Mouse (Mus musculus) ovary, adult 2 months (tissue): ENCODE measurements around the gene Olfr651. TPM values are rescaled to one million over a fixed set of nuclear protein-coding genes. Genes with fewer than 3 reads are reported as not detected.

ENCODE experiments used
- polyA plus RNA-seq: library from polyadenylated mRNA; depleted of rRNA; stranded (reverse); fragments of >200 nt; gene quantifications from 2 replicates; pipeline ENCODE4 v1.2.3, GENCODE M21; 2012; rRNA removed

Gene Olfr651
- polyA plus RNA-seq, result not detected in 2 replicates

GRCm38 (mm10) chr7:104549833-104550232 lies at the start of gene Olfr651:
TSS of gene Olfr651 (plus strand) at chr7:104550133.

GRCm38 (mm10) chr7:104507421-104508065 lies 42.4 kb upstream of the Olfr651 start, which contains the start of gene Trim30d:
TSS of gene Trim30d (minus strand) at chr7:104507849.

DNA sequence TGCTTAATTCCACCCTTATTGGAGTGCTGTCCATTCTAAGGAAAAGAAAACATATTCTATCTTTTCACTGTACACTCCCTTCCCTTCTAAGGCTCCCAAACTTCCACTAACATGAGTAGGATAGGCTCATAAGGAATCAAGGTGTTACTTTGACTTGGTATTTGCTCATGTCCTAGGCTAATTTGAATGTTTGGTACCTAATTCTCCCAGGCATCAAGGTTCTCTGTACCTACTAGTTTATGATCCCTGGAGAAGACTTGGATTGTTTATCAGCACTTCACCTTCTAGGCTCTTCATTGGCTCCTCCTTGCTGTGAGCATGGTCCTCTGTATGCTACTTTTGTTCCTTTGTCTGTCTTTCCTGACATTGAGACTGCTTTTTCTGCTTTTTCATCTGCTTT lies 10.7 kb downstream of the Olfr651 start, which contains the start of gene Olfr652:
Gene Olfr652, plus strand, starts transcription at position 301 of the 400 bp plus-strand sequence.

GRCm38 (mm10) chr7:104577014-104577413 lies 27.1 kb downstream of the Olfr651 start, which contains the start of gene Olfr653:
TSS of gene Olfr653 (plus strand) at chr7:104577314.

GRCm38 (mm10) chr7:104586725-104587124 lies 36.8 kb downstream of the Olfr651 start, which contains the start of gene Olfr654:
TSS of gene Olfr654 (plus strand) at chr7:104587025.

DNA sequence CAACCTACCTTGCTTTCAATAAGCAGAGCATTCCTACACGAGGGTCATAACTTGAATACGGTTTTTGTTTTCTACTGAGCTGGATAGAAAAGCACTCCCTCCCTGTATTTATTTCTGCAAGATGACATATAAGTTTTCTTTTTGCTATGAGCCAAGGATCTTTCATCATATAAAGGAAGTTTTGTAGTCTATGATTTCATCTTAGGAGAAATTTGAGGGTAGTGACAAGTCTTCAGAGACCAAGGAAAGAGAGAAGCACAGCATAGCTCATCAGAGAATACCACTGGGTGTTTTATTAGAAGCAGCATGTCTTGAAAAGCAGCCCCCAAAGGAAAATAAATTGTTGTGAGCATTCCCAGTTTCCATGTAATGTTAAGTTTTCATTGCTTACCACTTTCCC lies 51.7 kb downstream of the Olfr651 start, which contains the start of gene Olfr655:
Gene Olfr655, minus strand, starts transcription at position 101 of the 400 bp plus-strand sequence.

Other genes starting within 250 kb of the Olfr651 start
- gene Trim12a, start 234.7 kb upstream of the Olfr651 start, polyA plus RNA-seq, result 1.9 and 2.0 TPM in 2 replicates
- gene Trim34b, start 220.7 kb upstream of the Olfr651 start, polyA plus RNA-seq, result 1.7 and 2.0 TPM in 2 replicates
- 1.9 and 2.0 TPM in 2 replicates for gene Trim12c, start 196.8 kb upstream of the Olfr651 start, polyA plus RNA-seq
- 0.02 and 0.03 TPM in 2 replicates for gene Trim30b, start 180.2 kb upstream of the Olfr651 start, polyA plus RNA-seq
- gene Trim30c, start 149.3 kb upstream of the Olfr651 start, polyA plus RNA-seq, result not detected in 2 replicates
- 1.5 and 2.3 TPM in 2 replicates for gene Trim30a, start 84.9 kb upstream of the Olfr651 start, polyA plus RNA-seq
- gene Trim30d, start 42.3 kb upstream of the Olfr651 start, polyA plus RNA-seq, result 1.5 and 2.5 TPM in 2 replicates
- not detected in 2 replicates for gene Olfr652, start 10.8 kb downstream of the Olfr651 start, polyA plus RNA-seq
- not detected in 2 replicates for gene Olfr653, start 27.2 kb downstream of the Olfr651 start, polyA plus RNA-seq
- not detected in 2 replicates for gene Olfr654, start 36.9 kb downstream of the Olfr651 start, polyA plus RNA-seq
- gene Olfr655, start 51.6 kb downstream of the Olfr651 start, polyA plus RNA-seq, result not detected in 2 replicates
- gene Olfr656, start 63.8 kb downstream of the Olfr651 start, polyA plus RNA-seq, result not detected in 2 replicates
- not detected in 2 replicates for gene Olfr657, start 74.7 kb downstream of the Olfr651 start, polyA plus RNA-seq
- gene Olfr658, start 97.2 kb downstream of the Olfr651 start, polyA plus RNA-seq, result not detected in 2 replicates
- not detected in 2 replicates for gene Olfr659, start 116.6 kb downstream of the Olfr651 start, polyA plus RNA-seq
- gene Olfr661, start 136.4 kb downstream of the Olfr651 start, polyA plus RNA-seq, result not detected in 2 replicates
- gene Usp17le, start 227.3 kb downstream of the Olfr651 start, polyA plus RNA-seq, result not detected in 2 replicates